Mouse (Mus musculus) common myeloid progenitor, adult 5-6 weeks (primary cell): ENCODE measurements around the gene Slc35d2. TPM values are rescaled to one million over a fixed set of nuclear protein-coding genes. Genes with fewer than 3 reads are reported as not detected.

ENCODE experiments used
- ATAC-seq: replicated peaks from 2 replicates; pipeline ENCODE4 v1.8.0; 2016; ENCODE audit warnings: low read depth, mild to moderate bottlenecking, moderate TSS enrichment, inconsistent platforms; ENCODE audit not compliant: poor library complexity, severe bottlenecking
- total RNA-seq: library from RNA; stranded (forward); fragments of 200-1000, 187-1606 nt; gene quantifications from 2 replicates; pipeline ENCODE4 v1.2.3, GENCODE M21; 2017

The Slc35d2 gene
- total RNA-seq, 1 experiment from 2014 or later = 4.6 TPM

- ATAC-seq = peak; percentile 51
Observed at GRCm38 (mm10) chr13:64120760-64121159, 8.4 kb downstream of the Slc35d2 start.

- no peak for ATAC-seq
Observed at GRCm38 (mm10) chr13:64117442-64117841, 11.7 kb downstream of the Slc35d2 start.

- no peak for ATAC-seq
Observed at GRCm38 (mm10) chr13:64110421-64110820, 18.7 kb downstream of the Slc35d2 start.

GRCm38 (mm10) chr13:64108381-64108850, 20.8 kb downstream of the Slc35d2 start:
- ATAC-seq = peak; percentile 67

GRCm38 (mm10) chr13:64107535-64107934, 21.6 kb downstream of the Slc35d2 start:
- ATAC-seq = peak; percentile 53

GRCm38 (mm10) chr13:64107105-64107504, 22.1 kb downstream of the Slc35d2 start:
- ATAC-seq = no peak

GRCm38 (mm10) chr13:64105690-64106089, 23.5 kb downstream of the Slc35d2 start:
- ATAC-seq = no peak

- ATAC-seq = peak; percentile 70
Observed at GRCm38 (mm10) chr13:64100186-64100585, 29.0 kb downstream of the Slc35d2 start.

GRCm38 (mm10) chr13:64098992-64099391, 30.2 kb downstream of the Slc35d2 start:
- ATAC-seq = peak; percentile 59; the same call in 1 of the 2 replicates

- ATAC-seq = peak; percentile 74
Observed at GRCm38 (mm10) chr13:64093341-64093740, 35.8 kb downstream of the Slc35d2 start.

GRCm38 (mm10) chr13:64092752-64093151, 36.4 kb downstream of the Slc35d2 start:
- ATAC-seq = no peak

GRCm38 (mm10) chr13:64092141-64092540, 37.0 kb downstream of the Slc35d2 start:
- ATAC-seq = no peak

GRCm38 (mm10) chr13:64091006-64091405, 38.2 kb downstream of the Slc35d2 start:
- no peak for ATAC-seq

GRCm38 (mm10) chr13:64090278-64090677, 38.9 kb downstream of the Slc35d2 start:
- no peak for ATAC-seq

- no peak for ATAC-seq
Observed at GRCm38 (mm10) chr13:64089130-64089529, 40.0 kb downstream of the Slc35d2 start, which contains the start of gene Hsd17b3. Hsd17b3 (minus strand) TSS chr13:64089230.

GRCm38 (mm10) chr13:64088057-64088456, 41.1 kb downstream of the Slc35d2 start:
- ATAC-seq = no peak

GRCm38 (mm10) chr13:64086036-64086435, 43.1 kb downstream of the Slc35d2 start:
- ATAC-seq = no peak

- no peak for ATAC-seq
Observed at GRCm38 (mm10) chr13:64083331-64083730, 45.8 kb downstream of the Slc35d2 start.

- ATAC-seq = no peak
Observed at GRCm38 (mm10) chr13:64081012-64081919, 47.9 kb downstream of the Slc35d2 start.

GRCm38 (mm10) chr13:64077591-64077990, 51.6 kb downstream of the Slc35d2 start:
- 0 out of 2 replicates have a peak, but pooled peaks have one; percentile 32 for ATAC-seq

- 0 out of 2 replicates have a peak, but pooled peaks have one; percentile 22 for ATAC-seq
Observed at GRCm38 (mm10) chr13:64076074-64076473, 53.1 kb downstream of the Slc35d2 start.
